ENCODE assay signal across 8 mouse cellular contexts in genomic region chr10:80855749-80856073, GRCm38 (mm10). TPM values are rescaled to one million over a fixed set of nuclear protein-coding genes. Genes with fewer than 3 reads are reported as not detected.
DNase-seq lines count a peak whose midpoint lies in the region; ATAC-seq and TF ChIP-seq lines count a peak whose summit lies in the region.

No protein-coding gene starts in this region.

- peak overlapping the region; percentile 100 for H3K4me2 ChIP-seq in intestine, postnatal 0 days (replicated peaks; ENCODE audit: low read depth)

- no peak overlapping the region for H3K27ac ChIP-seq in thymus, adult 2 months (ENCODE audit: control insufficient read depth, insufficient read depth, low read length)
- no peak overlapping the region for H3K27ac ChIP-seq in intestine, postnatal 0 days (ENCODE audit: low read depth, low read length)
- H3K27ac ChIP-seq in olfactory bulb, adult 2 months (ENCODE audit: insufficient read depth, low read depth, low read length) = no peak overlapping the region

- H3K4me1 ChIP-seq in thymus, adult 2 months (replicated peaks; ENCODE audit: control insufficient read depth, insufficient read depth, low read length) = peaks cover 20% of the 10 kb centered on the region
- peaks cover 12% of the 10 kb centered on the region; the same call in 1 of the 2 replicates for H3K4me1 ChIP-seq in intestine, postnatal 0 days (replicated peaks; ENCODE audit: control insufficient read depth, insufficient read depth, low read length)
- peaks cover 39% of the 10 kb centered on the region for H3K4me1 ChIP-seq in olfactory bulb, adult 2 months (ENCODE audit: control insufficient read depth, insufficient read depth, low read length)

- H3K9ac ChIP-seq in intestine, postnatal 0 days (ENCODE audit: low read depth, low read length) = peak overlapping the region; percentile 77

- no peak for ATAC-seq in intestine, postnatal 0 days

- H3K27me3 ChIP-seq in thymus, adult 2 months (ENCODE audit: control insufficient read depth, insufficient read depth, low read length) = no peaks in the 10 kb centered on the region
- no peaks in the 10 kb centered on the region for H3K27me3 ChIP-seq in intestine, postnatal 0 days (replicated peaks; ENCODE audit: control insufficient read depth, insufficient read depth, low read length)

- DNase-seq in cerebellum, adult 11 months = peak; percentile 62
- DNase-seq in cerebellum, postnatal 4 days (ENCODE audit: low spot score in 2 of 2) = no peak
- no peak for DNase-seq in thymus, adult 2 months
- no peak for DNase-seq in thymus, postnatal 10 days (ENCODE audit: low spot score in 2 of 2)
- no peak for DNase-seq in left cerebral cortex, adult 18-20 months (ENCODE audit: low spot score in 2 of 2)
- no peak for DNase-seq in left cerebral cortex, adult 11 months (ENCODE audit: low spot score)

- no peak for TF ChIP-seq POLR2A in thymus, adult 2 months (IDR thresholded peaks at IDR 0.05; ENCODE audit: control insufficient read depth, extremely low read depth, insufficient read depth, low read length, poor library complexity)
- TF ChIP-seq POLR2A in olfactory bulb, adult 2 months (IDR thresholded peaks at IDR 0.05; ENCODE audit: insufficient read depth, low read depth, low read length) = no peak

- TF ChIP-seq CTCF in thymus, adult 2 months (IDR thresholded peaks at IDR 0.05; ENCODE audit: borderline replicate concordance, control insufficient read depth, extremely low read depth, insufficient read depth, low read length, poor library complexity) = no peak
- no peak for TF ChIP-seq CTCF in intestine, postnatal 0 days (IDR thresholded peaks at IDR 0.05; ENCODE audit: low read depth)
- no peak for TF ChIP-seq CTCF in olfactory bulb, adult 2 months (IDR thresholded peaks at IDR 0.05; ENCODE audit: insufficient read depth, low read depth, low read length)

- H3K36me3 ChIP-seq in thymus, adult 2 months (ENCODE audit: control insufficient read depth, insufficient read depth, low read length) = no peaks in the 10 kb centered on the region
- peaks cover 22% of the 10 kb centered on the region for H3K36me3 ChIP-seq in intestine, postnatal 0 days (ENCODE audit: control insufficient read depth, insufficient read depth)

- H3K9me3 ChIP-seq in intestine, postnatal 0 days (ENCODE audit: control insufficient read depth) = no peaks in the 10 kb centered on the region

- peak overlapping the region; percentile 74 for H3K4me3 ChIP-seq in thymus, adult 2 months (ENCODE audit: control insufficient read depth, insufficient read depth, low read length)
- H3K4me3 ChIP-seq in intestine, postnatal 0 days (ENCODE audit: low read depth, low read length) = peak overlapping the region; percentile 92
- H3K4me3 ChIP-seq in olfactory bulb, adult 2 months (ENCODE audit: insufficient read depth, low read depth, low read length) = peak overlapping the region; percentile 62

- 37% methylated on average over 11 of the region's 11 CpGs for WGBS in thymus, adult 2 months
- 14% methylated on average over 11 of the region's 11 CpGs for WGBS in intestine, postnatal 0 days
- WGBS in olfactory bulb, adult 2 months = 16% methylated on average over 11 of the region's 11 CpGs

RNA-seq across cellular contexts. Expression of gene Sppl2b, which starts 0.6 kb away (rescaled TPM):
- polyA plus RNA-seq in thymus, adult 2 months (2012; rRNA removed) = 153 and 167 TPM in 2 replicates
- 12.9 and 13.4 TPM in 2 replicates for polyA plus RNA-seq in intestine, postnatal 0 days (2015; fragmentation: Nextera tagmentation; extraction: Ambion mirVana)
- polyA plus RNA-seq in olfactory bulb, adult 2 months (2012; ENCODE audit: insufficient read depth, insufficient read length, low replicate concordance, missing spikeins) = not detected in 2 replicates
- total RNA-seq in left cerebral cortex, adult 18-20 months (2021) = 10 to 100 TPM; 45.6 to 53.7 TPM

RNA-seq across cellular contexts. Expression of gene Lsm7, which starts 0.7 kb away (rescaled TPM):
- polyA plus RNA-seq in thymus, adult 2 months (2012; rRNA removed) = 187 and 242 TPM in 2 replicates
- 129 and 130 TPM in 2 replicates for polyA plus RNA-seq in intestine, postnatal 0 days (2015; fragmentation: Nextera tagmentation; extraction: Ambion mirVana)
- polyA plus RNA-seq in olfactory bulb, adult 2 months (2012; ENCODE audit: insufficient read depth, insufficient read length, low replicate concordance, missing spikeins) = not detected in 2 replicates
- total RNA-seq in left cerebral cortex, adult 18-20 months (2021) = 10 to 100 TPM; 34.8 to 48.8 TPM

RNA-seq across cellular contexts. Expression of gene Lingo3, which starts 11.9 kb away (rescaled TPM):
- 0.10 and 1.0 TPM in 2 replicates for polyA plus RNA-seq in thymus, adult 2 months (2012; rRNA removed)
- polyA plus RNA-seq in intestine, postnatal 0 days (2015; fragmentation: Nextera tagmentation; extraction: Ambion mirVana) = 0.04 TPM in 1 of 2 replicates, not detected in the other
- not detected in 2 replicates for polyA plus RNA-seq in olfactory bulb, adult 2 months (2012; ENCODE audit: insufficient read depth, insufficient read length, low replicate concordance, missing spikeins)
- 10 to 100 TPM; 35.4 to 45.0 TPM for total RNA-seq in left cerebral cortex, adult 18-20 months (2021)

RNA-seq across cellular contexts. Expression of gene Tmprss9, which starts 15.9 kb away (rescaled TPM):
- polyA plus RNA-seq in thymus, adult 2 months (2012; rRNA removed) = 0.23 and 0.28 TPM in 2 replicates
- not detected in 2 replicates for polyA plus RNA-seq in intestine, postnatal 0 days (2015; fragmentation: Nextera tagmentation; extraction: Ambion mirVana)
- polyA plus RNA-seq in olfactory bulb, adult 2 months (2012; ENCODE audit: insufficient read depth, insufficient read length, low replicate concordance, missing spikeins) = not detected in 2 replicates
- under 1 TPM; 0.12 to 0.26 TPM for total RNA-seq in left cerebral cortex, adult 18-20 months (2021)

RNA-seq across cellular contexts. Expression of gene Oaz1, which starts 29.3 kb away (rescaled TPM):
- 1,706 and 1,988 TPM in 2 replicates for polyA plus RNA-seq in thymus, adult 2 months (2012; rRNA removed)
- polyA plus RNA-seq in intestine, postnatal 0 days (2015; fragmentation: Nextera tagmentation; extraction: Ambion mirVana) = 1,008 and 1,019 TPM in 2 replicates
- polyA plus RNA-seq in olfactory bulb, adult 2 months (2012; ENCODE audit: insufficient read depth, insufficient read length, low replicate concordance, missing spikeins) = 801 TPM in 1 of 2 replicates, not detected in the other
- 100 to 1,000 TPM; 517 to 561 TPM for total RNA-seq in left cerebral cortex, adult 18-20 months (2021)

Comparison
In these comparisons a context has a peak if more than half of its experiments do, and no peak if none do; other contexts are left out.
1. RNA of gene Sppl2b, which starts 0.6 kb away (polyA plus RNA-seq): 153 to 167 TPM in thymus, adult 2 months and 12.9 to 13.4 TPM in intestine, postnatal 0 days; not detected in olfactory bulb, adult 2 months; every median in the first group is over 10 times any median in the second.
2. RNA of gene Lsm7, which starts 0.7 kb away (polyA plus RNA-seq): 187 to 242 TPM in thymus, adult 2 months and 129 to 130 TPM in intestine, postnatal 0 days; not detected in olfactory bulb, adult 2 months; every median in the first group is over 100 times any median in the second.
3. Peak in every context shown above with its lines, with median percentiles within 50 percentile points of each other: H3K4me3 ChIP-seq.